Mouse (Mus musculus) thymus, adult 18-20 months (tissue): ENCODE results near the gene Foxa2.

Experiments used
- DNase-seq, 2 experiments: peaks; one replicate each; pipeline ENCODE4 v3.0.0; 2022; ENCODE audit warnings: mixed read lengths in 2 of 2

The Foxa2 gene

GRCm38 (mm10) chr2:148038366-148039310 is 8.1 kb downstream of the Foxa2 start:
- no peak for DNase-seq

GRCm38 (mm10) chr2:148036611-148037160 is 10.1 kb downstream of the Foxa2 start:
- DNase-seq, result no peak

- DNase-seq, result no peak
Observed at GRCm38 (mm10) chr2:148030991-148031675, 15.6 kb downstream of the Foxa2 start.

- DNase-seq, result no peak
Observed at GRCm38 (mm10) chr2:148030613-148030935, 16.2 kb downstream of the Foxa2 start.

- no peak for DNase-seq
Observed at GRCm38 (mm10) chr2:148029751-148030612, 16.8 kb downstream of the Foxa2 start.

- no peak for DNase-seq
Observed at GRCm38 (mm10) chr2:148029050-148029608, 17.6 kb downstream of the Foxa2 start.

- DNase-seq, result no peak
Observed at GRCm38 (mm10) chr2:148026366-148026765, 20.4 kb downstream of the Foxa2 start.

GRCm38 (mm10) chr2:148025481-148025880 is 21.3 kb downstream of the Foxa2 start:
- no peak for DNase-seq

GRCm38 (mm10) chr2:148024268-148024935 is 22.4 kb downstream of the Foxa2 start:
- no peak for DNase-seq

- no peak for DNase-seq
Observed at GRCm38 (mm10) chr2:148023340-148023806, 23.4 kb downstream of the Foxa2 start.

- DNase-seq, result no peak
Observed at GRCm38 (mm10) chr2:148021919-148022570, 24.7 kb downstream of the Foxa2 start.

GRCm38 (mm10) chr2:148021016-148021415 is 25.8 kb downstream of the Foxa2 start:
- no peak for DNase-seq

- DNase-seq, result no peak
Observed at GRCm38 (mm10) chr2:148020125-148020524, 26.6 kb downstream of the Foxa2 start.

- no peak for DNase-seq
Observed at GRCm38 (mm10) chr2:148017782-148018690, 28.7 kb downstream of the Foxa2 start.

- no peak for DNase-seq
Observed at GRCm38 (mm10) chr2:148013382-148013781, 33.4 kb downstream of the Foxa2 start.

- DNase-seq, result no peak
Observed at GRCm38 (mm10) chr2:148009049-148009448, 37.7 kb downstream of the Foxa2 start.

GRCm38 (mm10) chr2:148004554-148005521 is 41.9 kb downstream of the Foxa2 start:
- DNase-seq, result no peak

- DNase-seq, result no peak
Observed at GRCm38 (mm10) chr2:148003511-148003910, 43.3 kb downstream of the Foxa2 start.
